Comparison of ENCODE assay signal across 22 mouse cellular contexts in genomic region chr9:81215601-81216141, GRCm38 (mm10).
DNase-seq lines count a peak whose midpoint lies in the region; ATAC-seq lines count a peak whose summit lies in the region.
"Had no signal": no experiment of that assay in that cellular context is flagged by ENCODE, and none has a peak within 500 bp of the region (broad histone marks: within the 10 kb centered on the region; RNA-seq: fewer than 3 reads in every experiment).

No protein-coding gene starts in this region.

- 8% methylated on average over 5 of the region's 5 CpGs for WGBS in forebrain, embryonic 11.5 days
- WGBS in forebrain, embryonic 15.5 days, result 5% methylated on average over 5 of the region's 5 CpGs
- WGBS in midbrain, embryonic 11.5 days, result 6% methylated on average over 5 of the region's 5 CpGs
- WGBS in midbrain, embryonic 15.5 days, result 7% methylated on average over 5 of the region's 5 CpGs
- 4% methylated on average over 5 of the region's 5 CpGs for WGBS in midbrain, embryonic 13.5 days

- no peak overlapping the region for H3K4me3 ChIP-seq in forebrain, embryonic 11.5 days (ENCODE audit: low read depth, low read length)
- no peak overlapping the region for H3K4me3 ChIP-seq in forebrain, embryonic 15.5 days
- H3K4me3 ChIP-seq in midbrain, embryonic 11.5 days (ENCODE audit: low read depth, low read length), result no peak overlapping the region
- H3K4me3 ChIP-seq in midbrain, embryonic 15.5 days, result no peak overlapping the region
- H3K4me3 ChIP-seq in midbrain, embryonic 13.5 days (replicated peaks), result no peak overlapping the region
- H3K4me3 ChIP-seq: embryonic facial prominence, embryonic 15.5 days; limb, embryonic 15.5 days had no signal

- no peaks in the 10 kb centered on the region for H3K9me3 ChIP-seq in forebrain, embryonic 11.5 days (ENCODE audit: control insufficient read depth, low read length)
- H3K9me3 ChIP-seq in forebrain, embryonic 15.5 days, result no peaks in the 10 kb centered on the region
- no peaks in the 10 kb centered on the region for H3K9me3 ChIP-seq in midbrain, embryonic 11.5 days (ENCODE audit: control insufficient read depth, low read length)
- H3K9me3 ChIP-seq in midbrain, embryonic 15.5 days, result no peaks in the 10 kb centered on the region
- no peaks in the 10 kb centered on the region for H3K9me3 ChIP-seq in midbrain, embryonic 13.5 days
- H3K9me3 ChIP-seq: embryonic facial prominence, embryonic 15.5 days; limb, embryonic 15.5 days had no signal

- H3K27ac ChIP-seq in forebrain, embryonic 11.5 days (ENCODE audit: low read depth, low read length), result no peak overlapping the region
- H3K27ac ChIP-seq in forebrain, embryonic 15.5 days (replicated peaks), result no peak overlapping the region
- no peak overlapping the region for H3K27ac ChIP-seq in midbrain, embryonic 11.5 days (ENCODE audit: low read depth, low read length)
- H3K27ac ChIP-seq in midbrain, embryonic 15.5 days, result no peak overlapping the region
- H3K27ac ChIP-seq in midbrain, embryonic 13.5 days, result no peak overlapping the region
- H3K27ac ChIP-seq: embryonic facial prominence, embryonic 15.5 days; limb, embryonic 15.5 days; liver, embryonic 14.5 days; stomach, postnatal 0 days had no signal

- no peaks in the 10 kb centered on the region for H3K36me3 ChIP-seq in forebrain, embryonic 11.5 days (ENCODE audit: control insufficient read depth, insufficient read depth, low read length)
- no peaks in the 10 kb centered on the region for H3K36me3 ChIP-seq in forebrain, embryonic 15.5 days
- no peaks in the 10 kb centered on the region for H3K36me3 ChIP-seq in midbrain, embryonic 11.5 days (ENCODE audit: control insufficient read depth, insufficient read depth, low read length)
- no peaks in the 10 kb centered on the region for H3K36me3 ChIP-seq in midbrain, embryonic 15.5 days (replicated peaks)
- H3K36me3 ChIP-seq in midbrain, embryonic 13.5 days, result no peaks in the 10 kb centered on the region
- H3K36me3 ChIP-seq: embryonic facial prominence, embryonic 15.5 days; limb, embryonic 15.5 days had no signal

- H3K9ac ChIP-seq in forebrain, embryonic 11.5 days (ENCODE audit: low read length), result no peak overlapping the region
- H3K9ac ChIP-seq in forebrain, embryonic 15.5 days (replicated peaks), result no peak overlapping the region
- no peak overlapping the region for H3K9ac ChIP-seq in midbrain, embryonic 11.5 days (ENCODE audit: low read length)
- no peak overlapping the region for H3K9ac ChIP-seq in midbrain, embryonic 15.5 days
- H3K9ac ChIP-seq in midbrain, embryonic 13.5 days (replicated peaks), result no peak overlapping the region
- H3K9ac ChIP-seq: embryonic facial prominence, embryonic 15.5 days; limb, embryonic 15.5 days; liver, embryonic 14.5 days; lung, embryonic 14.5 days had no signal

- peak; percentile 70 for ATAC-seq in forebrain, embryonic 11.5 days (replicated peaks; ENCODE audit: low FRiP score)
- no peak for ATAC-seq in forebrain, embryonic 15.5 days (replicated peaks)
- ATAC-seq in midbrain, embryonic 11.5 days (ENCODE audit: low FRiP score), result peak; percentile 90
- no peak for ATAC-seq in midbrain, embryonic 15.5 days (replicated peaks)
- peak; percentile 43; the same call in 1 of the 2 replicates for ATAC-seq in midbrain, embryonic 13.5 days
- ATAC-seq: CD4-positive, CD25-positive, alpha-beta regulatory T cell, adult 4 months; intestine, postnatal 0 days had no signal

- no peaks in the 10 kb centered on the region for H3K4me1 ChIP-seq in forebrain, embryonic 11.5 days (replicated peaks; ENCODE audit: control insufficient read depth, insufficient read depth, low read length)
- no peaks in the 10 kb centered on the region for H3K4me1 ChIP-seq in forebrain, embryonic 15.5 days
- H3K4me1 ChIP-seq in midbrain, embryonic 11.5 days (ENCODE audit: control insufficient read depth, insufficient read depth, low read length), result 0 out of 2 replicates have a peak, but pooled peaks cover 2% of the 10 kb centered on the region
- H3K4me1 ChIP-seq in midbrain, embryonic 15.5 days, result no peaks in the 10 kb centered on the region
- peaks cover 6% of the 10 kb centered on the region for H3K4me1 ChIP-seq in midbrain, embryonic 13.5 days (replicated peaks)
- H3K4me1 ChIP-seq: embryonic facial prominence, embryonic 15.5 days; limb, embryonic 15.5 days had no signal

- H3K4me2 ChIP-seq in forebrain, embryonic 11.5 days (ENCODE audit: low read depth, low read length, severe bottlenecking), result no peak overlapping the region
- no peak overlapping the region for H3K4me2 ChIP-seq in forebrain, embryonic 15.5 days (replicated peaks)
- H3K4me2 ChIP-seq in midbrain, embryonic 11.5 days, result no peak overlapping the region
- H3K4me2 ChIP-seq in midbrain, embryonic 15.5 days, result no peak overlapping the region
- H3K4me2 ChIP-seq in midbrain, embryonic 13.5 days (replicated peaks), result no peak overlapping the region
- H3K4me2 ChIP-seq: embryonic facial prominence, embryonic 15.5 days; limb, embryonic 15.5 days; lung, embryonic 14.5 days had no signal

- no peaks in the 10 kb centered on the region for H3K27me3 ChIP-seq in forebrain, embryonic 11.5 days (ENCODE audit: control insufficient read depth, insufficient read depth, low read length)
- H3K27me3 ChIP-seq in forebrain, embryonic 15.5 days, result no peaks in the 10 kb centered on the region
- H3K27me3 ChIP-seq in midbrain, embryonic 11.5 days (ENCODE audit: control insufficient read depth, insufficient read depth, low read length), result no peaks in the 10 kb centered on the region
- H3K27me3 ChIP-seq in midbrain, embryonic 15.5 days (replicated peaks), result no peaks in the 10 kb centered on the region
- H3K27me3 ChIP-seq in midbrain, embryonic 13.5 days, result no peaks in the 10 kb centered on the region
- H3K27me3 ChIP-seq: embryonic facial prominence, embryonic 15.5 days; limb, embryonic 15.5 days had no signal

- DNase-seq in forebrain, embryonic 11.5 days (ENCODE audit: low spot score), result no peak
- peak; percentile 83 for DNase-seq in midbrain, embryonic 11.5 days (ENCODE audit: low spot score, missing footprints)
- peak; percentile 2 for DNase-seq in ZHBTc4 (ENCODE audit: low read depth, low spot score)
- DNase-seq in kidney, postnatal 10 days, result no peak
- DNase-seq in testis, postnatal 14 days (ENCODE audit: low spot score), result no peak
- DNase-seq: adrenal gland, adult 2 months; cerebellum, adult 11 months; cerebellum, adult 9-11 months; kidney, postnatal 36 days; left cerebral cortex, postnatal 4 days; lung, embryonic 14.5 days; lung, postnatal 36 days; right cerebral cortex, postnatal 14 days had no signal

Comparison
In these comparisons a context has a peak if more than half of its experiments do, and no peak if none do; other contexts are left out.
1. ATAC-seq: peak in forebrain, embryonic 11.5 days (single experiment), midbrain, embryonic 11.5 days (single experiment) and midbrain, embryonic 13.5 days (single experiment); none in forebrain, embryonic 15.5 days (single experiment) and midbrain, embryonic 15.5 days (single experiment).
2. DNase-seq: peak in midbrain, embryonic 11.5 days (single experiment) and ZHBTc4 (single experiment); none in forebrain, embryonic 11.5 days (single experiment), kidney, postnatal 10 days (single experiment) and testis, postnatal 14 days (single experiment).